Mouse (Mus musculus) MEL (cell line): ENCODE measurements around the gene Aqr. TPM values are rescaled to one million over a fixed set of nuclear protein-coding genes. Genes with fewer than 3 reads are reported as not detected.

Experiments used
- DNase-seq: peaks from one replicate; pipeline ENCODE4 v3.0.0; 2011; ENCODE audit warnings: low read depth, low spot score
- H3K27ac ChIP-seq: 2 replicates; pipeline ENCODE4 v1.5.1; 2012; ENCODE audit warnings: low read depth, mild to moderate bottlenecking, control low read depth, low read length, moderate library complexity; ENCODE audit not compliant: control insufficient read depth
- H3K27me3 ChIP-seq, 2 experiments: fragments of 150-350 bp in 1 of 2; sonication (generic) in 1 of 2; 2 replicates each; pipeline ENCODE4 v1.6.1; 2012; ENCODE audit warnings: low read length in 2 of 2, mild to moderate bottlenecking in 2 of 2, improper control_type of control experiment in 1 of 2, moderate library complexity in 1 of 2; ENCODE audit not compliant: insufficient read depth in 2 of 2, control insufficient read depth in 1 of 2
- H3K36me3 ChIP-seq, 2 experiments: 2 replicates each; pipeline ENCODE4 v1.6.1; 2012 to 2014; ENCODE audit warnings: low read length in 2 of 2, improper control_type of control experiment in 1 of 2, inconsistent platforms in 1 of 2, mild to moderate bottlenecking in 1 of 2; ENCODE audit not compliant: insufficient read depth in 2 of 2, control insufficient read depth in 1 of 2
- H3K4me1 ChIP-seq, 2 experiments: fragments of 150-350 bp in 1 of 2; sonication (generic) in 1 of 2; 2 replicates each; pipeline ENCODE4 v1.6.1; 2012; ENCODE audit warnings: low read length in 2 of 2, improper control_type of control experiment in 1 of 2, mild to moderate bottlenecking in 1 of 2; ENCODE audit not compliant: insufficient read depth in 2 of 2, control insufficient read depth in 1 of 2
- H3K4me3 ChIP-seq, 2 experiments: fragments of 150-350 bp in 1 of 2; sonication (generic) in 1 of 2; 2 replicates each; pipeline ENCODE4 v1.5.1; 2012; ENCODE audit warnings: low read depth in 2 of 2, low read length in 2 of 2, mild to moderate bottlenecking in 2 of 2, moderate library complexity in 2 of 2, control low read depth in 1 of 2, improper control_type of control experiment in 1 of 2; ENCODE audit not compliant: control insufficient read depth in 1 of 2, insufficient read depth in 1 of 2
- H3K79me2 ChIP-seq: 2 replicates; pipeline ENCODE4 v1.6.1; 2012; ENCODE audit warnings: mild to moderate bottlenecking, low read length, moderate library complexity; ENCODE audit not compliant: control insufficient read depth, poor library complexity, insufficient read depth
- H3K9ac ChIP-seq: 2 replicates; pipeline ENCODE4 v1.6.1; 2012; ENCODE audit warnings: low read depth, mild to moderate bottlenecking, control low read depth, low read length, moderate library complexity; ENCODE audit not compliant: control insufficient read depth, poor library complexity, severe bottlenecking
- H3K9me3 ChIP-seq: fragments of 150-350 bp; sonication (generic); replicated peaks from 2 replicates; pipeline ENCODE4 v1.6.1; 2012; ENCODE audit warnings: mild to moderate bottlenecking, low read length, improper control_type of control experiment, moderate library complexity; ENCODE audit not compliant: insufficient read depth
- CHD2 ChIP-seq: IDR thresholded peaks from 2 replicates; pipeline ENCODE4 v1.6.1; 2011; ENCODE audit warnings: low read length, improper control_type of control experiment
- E2F4 ChIP-seq: IDR thresholded peaks from 2 replicates; pipeline ENCODE4 v1.6.1; 2011; ENCODE audit warnings: low read depth, low read length, improper control_type of control experiment, borderline replicate concordance
- ELF1 ChIP-seq: IDR thresholded peaks from 2 replicates; pipeline ENCODE4 v1.6.1; 2014; ENCODE audit warnings: low read depth, mild to moderate bottlenecking, inconsistent platforms, low read length, improper control_type of control experiment, moderate library complexity
- EP300 ChIP-seq, 2 experiments: IDR thresholded peaks; 2 replicates each; pipeline ENCODE4 v1.6.1; 2011; ENCODE audit warnings: improper control_type of control experiment in 2 of 2, low read length in 2 of 2, low read depth in 1 of 2, mild to moderate bottlenecking in 1 of 2
- GABPA ChIP-seq: IDR thresholded peaks from 2 replicates; pipeline ENCODE4 v1.6.1; 2012; ENCODE audit warnings: low read depth, mild to moderate bottlenecking, inconsistent platforms, low read length, improper control_type of control experiment, moderate library complexity
- GATA1 ChIP-seq: IDR thresholded peaks from 2 replicates; pipeline ENCODE4 v1.6.1; 2011; ENCODE audit warnings: low read depth, low read length, improper control_type of control experiment
- HCFC1 ChIP-seq: IDR thresholded peaks from 2 replicates; pipeline ENCODE4 v1.6.1; 2012; ENCODE audit warnings: low read depth, mild to moderate bottlenecking, inconsistent platforms, low read length, improper control_type of control experiment, moderate library complexity
- KAT2A ChIP-seq: conservative IDR thresholded peaks from 2 replicates; pipeline ENCODE4 v1.6.1; 2012; ENCODE audit warnings: low read depth, low read length, improper control_type of control experiment, inconsistent platforms
- MAFK ChIP-seq: IDR thresholded peaks from 2 replicates; pipeline ENCODE4 v1.6.1; 2011; ENCODE audit warnings: low read depth, mild to moderate bottlenecking, low read length, improper control_type of control experiment, borderline replicate concordance
- MAX ChIP-seq: IDR thresholded peaks from 2 replicates; pipeline ENCODE4 v1.6.1; 2011; ENCODE audit warnings: low read length, improper control_type of control experiment
- MEF2A ChIP-seq: IDR thresholded peaks from 2 replicates; pipeline ENCODE4 v1.6.1; 2014; ENCODE audit warnings: low read depth, mild to moderate bottlenecking, inconsistent platforms, low read length, improper control_type of control experiment; ENCODE audit not compliant: poor library complexity, insufficient replicate concordance, severe bottlenecking; ENCODE audit errors: extremely low read depth
- MXI1 ChIP-seq: IDR thresholded peaks from 2 replicates; pipeline ENCODE4 v1.6.1; 2011; ENCODE audit warnings: mild to moderate bottlenecking, low read depth, low read length, improper control_type of control experiment
- MYB ChIP-seq: IDR thresholded peaks from 2 replicates; pipeline ENCODE4 v1.6.1; 2011; ENCODE audit warnings: mild to moderate bottlenecking, low read depth, low read length, improper control_type of control experiment
- MYC ChIP-seq: IDR thresholded peaks from 2 replicates; pipeline ENCODE4 v1.6.1; 2011; ENCODE audit warnings: low read depth, mild to moderate bottlenecking, low read length, improper control_type of control experiment, moderate library complexity
- NELFE ChIP-seq: IDR thresholded peaks from 2 replicates; pipeline ENCODE4 v1.6.1; 2011; ENCODE audit warnings: low read depth, low read length, improper control_type of control experiment
- NRF1 ChIP-seq: IDR thresholded peaks from 2 replicates; pipeline ENCODE4 v1.6.1; 2014; ENCODE audit warnings: low read depth, mild to moderate bottlenecking, inconsistent platforms, low read length, improper control_type of control experiment, moderate library complexity; ENCODE audit not compliant: poor library complexity, insufficient read depth, severe bottlenecking
- POLR2A ChIP-seq, 2 experiments: IDR thresholded peaks; 2 replicates each; pipeline ENCODE4 v1.6.1; 2011 to 2012; ENCODE audit warnings: low read length in 2 of 2, mild to moderate bottlenecking in 2 of 2, control low read depth in 1 of 2, improper control_type of control experiment in 1 of 2, low read depth in 1 of 2, moderate library complexity in 1 of 2; ENCODE audit not compliant: control insufficient read depth in 1 of 2, insufficient read depth in 1 of 2, poor library complexity in 1 of 2
- POLR2AphosphoS5 ChIP-seq: IDR thresholded peaks from 2 replicates; pipeline ENCODE4 v1.6.1; 2012; ENCODE audit warnings: low read depth, borderline replicate concordance, mild to moderate bottlenecking, inconsistent platforms, low read length, moderate library complexity, mixed read lengths
- RCOR1 ChIP-seq: IDR thresholded peaks from 2 replicates; pipeline ENCODE4 v1.6.1; 2012; ENCODE audit warnings: low read depth, mild to moderate bottlenecking, inconsistent platforms, low read length, improper control_type of control experiment
- SIN3A ChIP-seq: IDR thresholded peaks from 2 replicates; pipeline ENCODE4 v1.6.1; 2012; ENCODE audit warnings: low read length, improper control_type of control experiment, inconsistent platforms
- TAL1 ChIP-seq: IDR thresholded peaks from 2 replicates; pipeline ENCODE4 v1.6.1; 2012; ENCODE audit warnings: mild to moderate bottlenecking, inconsistent platforms, low read length, moderate library complexity, mixed read lengths
- TBP ChIP-seq: IDR thresholded peaks from 2 replicates; pipeline ENCODE4 v1.8.0; 2011; ENCODE audit warnings: low read depth, low read length, improper control_type of control experiment
- TCF12 ChIP-seq: IDR thresholded peaks from 2 replicates; pipeline ENCODE4 v1.6.1; 2014; ENCODE audit warnings: low read depth, mild to moderate bottlenecking, inconsistent platforms, low read length, improper control_type of control experiment, moderate library complexity
- UBTF ChIP-seq: IDR thresholded peaks from 2 replicates; pipeline ENCODE4 v1.6.1; 2012; ENCODE audit warnings: low read depth, mild to moderate bottlenecking, inconsistent platforms, low read length, improper control_type of control experiment, moderate library complexity, borderline replicate concordance; ENCODE audit not compliant: insufficient read depth
- ZC3H11A ChIP-seq: IDR thresholded peaks from 2 replicates; pipeline ENCODE4 v1.6.1; 2012; ENCODE audit warnings: low read depth, mild to moderate bottlenecking, inconsistent platforms, low read length, improper control_type of control experiment
- ZKSCAN1 ChIP-seq: IDR thresholded peaks from 2 replicates; pipeline ENCODE4 v1.6.1; 2012; ENCODE audit warnings: low read depth, mild to moderate bottlenecking, inconsistent platforms, low read length, improper control_type of control experiment, moderate library complexity
- ZNF384 ChIP-seq: IDR thresholded peaks from 2 replicates; pipeline ENCODE4 v1.6.1; 2012; ENCODE audit warnings: low read depth, mild to moderate bottlenecking, inconsistent platforms, low read length, improper control_type of control experiment
- polyA plus RNA-seq, 2 experiments: library from polyadenylated mRNA; stranded (reverse) in 1 of 2; unstranded in 1 of 2; fragments of >175 nt in 1 of 2; fragments of >200 nt in 1 of 2; gene quantifications; 2 replicates each; pipeline versions ENCODE4 v1.2.1 to v1.2.4; 2012; ENCODE audit warnings: low replicate concordance in 2 of 2, low read depth in 1 of 2; ENCODE audit not compliant: insufficient read length in 2 of 2, insufficient read depth in 1 of 2, missing spikeins in 1 of 2
- total RNA-seq: library from RNA; depleted of rRNA; stranded (reverse); fragments of 300-350 nt; gene quantifications from 2 replicates; pipeline ENCODE4 v1.2.3, GENCODE M21; 2012

Gene Aqr
- total and polyA plus RNA-seq, 3 experiments = 45.9 to 143 (median 69.1) TPM

GRCm38 (mm10) chr2:114167837-114168236 is 19.0 kb downstream of the Aqr start:
- TF ChIP-seq GABPA = no peak
- TF ChIP-seq POLR2A (IDR thresholded peaks at IDR 0.05; ENCODE audit: control insufficient read depth in 1 of 2, insufficient read depth in 1 of 2, low read depth in 1 of 2, low read length in 2 of 2, poor library complexity in 1 of 2) = no peak
- TF ChIP-seq ZC3H11A = no peak
- no peak for TF ChIP-seq CHD2
- no peak for TF ChIP-seq SIN3A
- TF ChIP-seq RCOR1 = no peak
- TF ChIP-seq POLR2AphosphoS5 = no peak
- no peak for TF ChIP-seq ELF1
- TF ChIP-seq ZKSCAN1 = no peak
- no peak for TF ChIP-seq MYC
- no peak for TF ChIP-seq UBTF
- TF ChIP-seq MAX = no peak
- TF ChIP-seq GATA1 = no peak
- TF ChIP-seq TBP = no peak
- no peaks in the 10 kb centered on the region for H3K27me3 ChIP-seq
- H3K27ac ChIP-seq = no peak overlapping the region
- no peak overlapping the region for H3K9ac ChIP-seq
- peaks cover 9% of the 10 kb centered on the region for H3K79me2 ChIP-seq
- no peak overlapping the region for H3K4me3 ChIP-seq
- peaks cover 0 to 22% of the 10 kb centered on the region in 2 experiments; a peak in 3 of 4 replicates for H3K36me3 ChIP-seq
- no peak for DNase-seq
- no peaks in the 10 kb centered on the region for H3K9me3 ChIP-seq
- H3K4me1 ChIP-seq = peaks cover 0 to 2% of the 10 kb centered on the region in 2 experiments; a peak in 1 of 4 replicates

DNA sequence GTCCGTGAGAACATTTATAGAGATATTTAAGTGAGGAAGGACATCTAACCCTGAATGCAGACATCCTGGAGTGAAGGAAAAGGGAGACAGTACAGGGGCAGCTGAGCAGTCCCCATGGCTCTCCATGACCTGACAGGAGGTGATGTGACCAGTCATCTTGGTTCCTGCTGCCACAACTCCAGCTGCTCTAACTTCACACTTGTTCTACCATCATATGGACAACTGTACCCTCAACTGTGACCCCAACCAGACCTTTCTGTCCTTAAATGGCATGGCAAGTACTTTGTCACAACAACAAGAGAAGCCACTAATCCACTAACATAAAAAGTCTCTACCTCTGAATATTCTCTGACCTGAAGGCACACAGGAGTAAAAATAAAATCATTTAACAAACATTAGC is 24.8 kb downstream of the Aqr start:
- H3K4me3 ChIP-seq = no peak overlapping the region
- peaks cover 13 to 18% of the 10 kb centered on the region in 2 experiments for H3K36me3 ChIP-seq
- TF ChIP-seq ELF1 (no peak), MAFK (no peak), POLR2AphosphoS5 (no peak), TCF12 (no peak), E2F4 (no peak), POLR2A (IDR thresholded peaks at IDR 0.05; ENCODE audit: control insufficient read depth in 1 of 2, insufficient read depth in 1 of 2, low read depth in 1 of 2, low read length in 2 of 2, poor library complexity in 1 of 2) (no peak), MYB (no peak), KAT2A (no peak), NRF1 (no peak), TAL1 (no peak), MEF2A (no peak), CHD2 (no peak), EP300 (IDR thresholded peaks at IDR 0.05; ENCODE audit: low read depth in 1 of 2, low read length in 2 of 2) (no peak), MYC (no peak), NELFE (no peak), RCOR1 (no peak), GATA1 (no peak), MXI1 (no peak), ZNF384 (no peak), HCFC1 (no peak)

More for the DNA sequence above, 24.8 kb downstream of the Aqr start:
- Histone ChIP-seq H3K27me3 (no peaks in the 10 kb centered on the region), H3K79me2 (0 out of 2 replicates have a peak, but pooled peaks cover 1% of the 10 kb centered on the region), H3K4me1 (peaks cover 3 to 5% of the 10 kb centered on the region in 2 experiments; a peak in 2 of 4 replicates), H3K9me3 (no peaks in the 10 kb centered on the region), H3K27ac (no peak overlapping the region), H3K9ac (no peak overlapping the region)
- DNase-seq = no peak
